Mouse (Mus musculus): ENCODE results near the gene Mettl1. TPM values are rescaled to one million over a fixed set of nuclear protein-coding genes. Genes with fewer than 3 reads are reported as not detected.

The Mettl1 gene
- polyA plus RNA-seq, 1 experiment from 2014 or later = 54.8 TPM

GRCm38 (mm10) chr10:127075080-127075479, 33.9 kb downstream of the Mettl1 start, which contains the start of gene Agap2:
TSS of gene Agap2 (plus strand) at chr10:127075284.
- no peak within 1 kb of the TSS for H3K27ac ChIP-seq
- peaks cover 53% of the 10 kb centered on the region for H3K27me3 ChIP-seq (ENCODE audit: insufficient read depth, poor library complexity, severe bottlenecking)
- H3K36me3 ChIP-seq = no peaks in the 10 kb centered on the region
- H3K9me3 ChIP-seq = no peaks in the 10 kb centered on the region
- WGBS = 62% methylated on average over 9 of the region's 9 CpGs
- H3K4me3 ChIP-seq = no peak within 1 kb of the TSS
- H3K4me1 ChIP-seq = peaks cover 28% of the 10 kb centered on the region
- DNase-seq (ENCODE audit: low spot score) = no peak

GRCm38 (mm10) chr10:127075651-127076050, 34.4 kb downstream of the Mettl1 start:
- Histone ChIP-seq H3K27me3 (ENCODE audit: insufficient read depth, poor library complexity, severe bottlenecking) (peaks cover 59% of the 10 kb centered on the region), H3K9me3 (no peaks in the 10 kb centered on the region), H3K4me3 (no peak overlapping the region), H3K36me3 (no peaks in the 10 kb centered on the region), H3K4me1 (peaks cover 33% of the 10 kb centered on the region), H3K27ac (no peak overlapping the region)
- 70% methylated on average over 8 of the region's 8 CpGs for WGBS
- no peak for DNase-seq (ENCODE audit: low spot score)

- Histone ChIP-seq H3K4me1 (peaks cover 33% of the 10 kb centered on the region), H3K4me3 (no peak overlapping the region), H3K27me3 (ENCODE audit: insufficient read depth, poor library complexity, severe bottlenecking) (peaks cover 63% of the 10 kb centered on the region), H3K36me3 (no peaks in the 10 kb centered on the region), H3K9me3 (no peaks in the 10 kb centered on the region), H3K27ac (no peak overlapping the region)
- DNase-seq (ENCODE audit: low spot score) = no peak
- 38% methylated on average over 4 of the region's 4 CpGs for WGBS
These were observed 34.9 kb downstream of the Mettl1 start for GRCm38 (mm10) chr10:127076082-127076481.

GRCm38 (mm10) chr10:127077515-127077914, 36.3 kb downstream of the Mettl1 start:
- peaks cover 41% of the 10 kb centered on the region for H3K4me1 ChIP-seq
- no peak overlapping the region for H3K27ac ChIP-seq
- H3K9me3 ChIP-seq = no peaks in the 10 kb centered on the region
- no peak for DNase-seq (ENCODE audit: low spot score)
- H3K36me3 ChIP-seq = no peaks in the 10 kb centered on the region
- H3K4me3 ChIP-seq = no peak overlapping the region
- peaks cover 78% of the 10 kb centered on the region for H3K27me3 ChIP-seq (ENCODE audit: insufficient read depth, poor library complexity, severe bottlenecking)
- WGBS = 5% methylated on average over 10 of the region's 10 CpGs

GRCm38 (mm10) chr10:127078001-127078676, 36.9 kb downstream of the Mettl1 start:
- no peaks in the 10 kb centered on the region for H3K9me3 ChIP-seq
- H3K27ac ChIP-seq = no peak overlapping the region
- no peak for DNase-seq (ENCODE audit: low spot score)
- peak overlapping the region; percentile 59 for H3K4me3 ChIP-seq
- WGBS = 4% methylated on average over 12 of the region's 12 CpGs
- peaks cover 84% of the 10 kb centered on the region for H3K27me3 ChIP-seq (ENCODE audit: insufficient read depth, poor library complexity, severe bottlenecking)
- peaks cover 45% of the 10 kb centered on the region for H3K4me1 ChIP-seq
- no peaks in the 10 kb centered on the region for H3K36me3 ChIP-seq

GRCm38 (mm10) chr10:127078677-127079575, 37.7 kb downstream of the Mettl1 start:
- peaks cover 92% of the 10 kb centered on the region for H3K27me3 ChIP-seq (ENCODE audit: insufficient read depth, poor library complexity, severe bottlenecking)
- under 1% methylated on average over 47 of the region's 49 CpGs for WGBS
- H3K4me1 ChIP-seq = peaks cover 51% of the 10 kb centered on the region
- H3K4me3 ChIP-seq = peak overlapping the region; percentile 59
- no peaks in the 10 kb centered on the region for H3K9me3 ChIP-seq
- peak overlapping the region; percentile 67 for H3K27ac ChIP-seq
- no peaks in the 10 kb centered on the region for H3K36me3 ChIP-seq
- no peak for DNase-seq (ENCODE audit: low spot score)

GRCm38 (mm10) chr10:127079665-127080391, 38.6 kb downstream of the Mettl1 start:
- Histone ChIP-seq H3K36me3 (no peaks in the 10 kb centered on the region), H3K27ac (no peak overlapping the region), H3K4me1 (peaks cover 51% of the 10 kb centered on the region), H3K4me3 (peak overlapping the region; percentile 59), H3K9me3 (no peaks in the 10 kb centered on the region), H3K27me3 (ENCODE audit: insufficient read depth, poor library complexity, severe bottlenecking) (peaks cover 98% of the 10 kb centered on the region)
- 2% methylated on average over 67 of the region's 70 CpGs for WGBS
- no peak for DNase-seq (ENCODE audit: low spot score)

GRCm38 (mm10) chr10:127080901-127081780, 39.9 kb downstream of the Mettl1 start:
- DNase-seq (ENCODE audit: low spot score) = no peak
- WGBS = 3% methylated on average over 48 of the region's 48 CpGs
- Histone ChIP-seq H3K36me3 (no peaks in the 10 kb centered on the region), H3K4me1 (peaks cover 51% of the 10 kb centered on the region), H3K9me3 (no peaks in the 10 kb centered on the region), H3K27ac (no peak overlapping the region), H3K4me3 (peak overlapping the region; percentile 59), H3K27me3 (ENCODE audit: insufficient read depth, poor library complexity, severe bottlenecking) (peaks cover 87% of the 10 kb centered on the region)

- WGBS = 24% methylated on average over 8 of the region's 8 CpGs
- DNase-seq (ENCODE audit: low spot score) = no peak
- H3K27me3 ChIP-seq (ENCODE audit: insufficient read depth, poor library complexity, severe bottlenecking) = peaks cover 82% of the 10 kb centered on the region
- H3K4me3 ChIP-seq = peak overlapping the region; percentile 59; the same call in 1 of the 2 replicates
- H3K27ac ChIP-seq = no peak overlapping the region
- peaks cover 51% of the 10 kb centered on the region for H3K4me1 ChIP-seq
- no peaks in the 10 kb centered on the region for H3K9me3 ChIP-seq
- H3K36me3 ChIP-seq = no peaks in the 10 kb centered on the region
These were observed 40.9 kb downstream of the Mettl1 start for GRCm38 (mm10) chr10:127081996-127082620.

GRCm38 (mm10) chr10:127083292-127083914, 42.2 kb downstream of the Mettl1 start:
- Histone ChIP-seq H3K27me3 (ENCODE audit: insufficient read depth, poor library complexity, severe bottlenecking) (peaks cover 81% of the 10 kb centered on the region), H3K27ac (0 out of 2 replicates have a peak overlapping the region, but pooled peaks have one; percentile 23), H3K36me3 (no peaks in the 10 kb centered on the region), H3K4me1 (peaks cover 48% of the 10 kb centered on the region), H3K4me3 (no peak overlapping the region), H3K9me3 (no peaks in the 10 kb centered on the region)
- DNase-seq (ENCODE audit: low spot score) = no peak
- 26% methylated on average over 8 of the region's 8 CpGs for WGBS

GRCm38 (mm10) chr10:127083915-127084306, 42.7 kb downstream of the Mettl1 start:
- WGBS = 50% methylated on average over 5 of the region's 5 CpGs
- Histone ChIP-seq H3K4me1 (peaks cover 43% of the 10 kb centered on the region), H3K9me3 (no peaks in the 10 kb centered on the region), H3K36me3 (no peaks in the 10 kb centered on the region), H3K4me3 (no peak overlapping the region), H3K27me3 (ENCODE audit: insufficient read depth, poor library complexity, severe bottlenecking) (peaks cover 81% of the 10 kb centered on the region), H3K27ac (0 out of 2 replicates have a peak overlapping the region, but pooled peaks have one; percentile 23)
- no peak for DNase-seq (ENCODE audit: low spot score)
